Mouse (Mus musculus): ENCODE measurements around the gene Rtn4ip1. TPM values are rescaled to one million over a fixed set of nuclear protein-coding genes. Genes with fewer than 3 reads are reported as not detected.

The Rtn4ip1 gene
- polyA plus RNA-seq, 1 experiment from 2014 or later = 16.6 TPM

Other genes starting within 250 kb of the Rtn4ip1 start
- 18.9 TPM in 2 replicates for gene Qrsl1, start 62 bp upstream of the Rtn4ip1 start, polyA plus RNA-seq (2015; fragmentation: Nextera tagmentation; extraction: Ambion mirVana)
- gene Crybg1, start 247.0 kb downstream of the Rtn4ip1 start, polyA plus RNA-seq (2015; fragmentation: Nextera tagmentation; extraction: Ambion mirVana) = 0.62 and 0.76 TPM in 2 replicates